Mouse (Mus musculus) limb, embryonic 11.5 days (tissue): ENCODE data around the gene Tmbim1. TPM values are rescaled to one million over a fixed set of nuclear protein-coding genes. Genes with fewer than 3 reads are reported as not detected.
"Not testable (repeated sequence)": the region's sequence is repeated elsewhere in the genome, so short reads cannot be mapped to it uniquely, and the experiment has no call there.

ENCODE experiments used
- ATAC-seq: fragments of 200-750 bp; cut with Nextera tagmentation; 2 replicates; pipeline ENCODE4 v1.8.0; 2017; ENCODE audit warnings: low read depth; ENCODE audit not compliant: insufficient number of reproducible peaks, low FRiP score, low TSS enrichment
- DNase-seq: peaks from one replicate; pipeline ENCODE4 v3.0.0-alpha.2; 2015; ENCODE audit warnings: low spot score
- H3K27ac ChIP-seq: fragments of 300-500 bp; sonication (generic); replicated peaks from 2 replicates; pipeline ENCODE4 v1.5.1; 2014; ENCODE audit warnings: low read depth, mild to moderate bottlenecking, low read length
- H3K27me3 ChIP-seq: fragments of 300-500 bp; sonication (generic); 2 replicates; pipeline ENCODE4 v1.6.1; 2014; ENCODE audit warnings: mild to moderate bottlenecking, low read length, mixed read lengths; ENCODE audit not compliant: control insufficient read depth, insufficient read depth
- H3K36me3 ChIP-seq: fragments of 300-500 bp; sonication (generic); 2 replicates; pipeline ENCODE4 v1.6.1; 2014; ENCODE audit warnings: mild to moderate bottlenecking, low read length, moderate library complexity, mixed read lengths; ENCODE audit not compliant: control insufficient read depth, insufficient read depth
- H3K4me1 ChIP-seq: fragments of 300-500 bp; sonication (generic); 2 replicates; pipeline ENCODE4 v1.6.1; 2014; ENCODE audit warnings: low read length, mixed read lengths; ENCODE audit not compliant: control insufficient read depth, insufficient read depth
- H3K4me2 ChIP-seq: fragments of 300-500 bp; sonication (generic); 2 replicates; pipeline ENCODE4 v1.6.1; 2014; ENCODE audit warnings: low read depth, mild to moderate bottlenecking, moderate library complexity; ENCODE audit not compliant: severe bottlenecking
- H3K4me3 ChIP-seq: fragments of 300-500 bp; sonication (generic); 2 replicates; pipeline ENCODE4 v1.5.1; 2014; ENCODE audit warnings: low read depth, low read length
- H3K9ac ChIP-seq: fragments of 300-500 bp; sonication (generic); 2 replicates; pipeline ENCODE4 v1.6.1; 2014; ENCODE audit warnings: mild to moderate bottlenecking, low read length
- H3K9me3 ChIP-seq: fragments of 300-500 bp; sonication (generic); 2 replicates; pipeline ENCODE4 v1.6.1; 2016; ENCODE audit warnings: low read length; ENCODE audit not compliant: control insufficient read depth
- WGBS: fragments of 180-500 bp; shearing (Covaris S2); extraction: QIAGEN DNeasy Blood & Tissue Kit; methylation state at CpG from one replicate; pipeline ENCODE4 v1.1.7; 2014; 5-methylcytosine and 5-hydroxymethylcytosine counted together
- polyA plus RNA-seq: library from polyadenylated mRNA; unstranded; fragments of >200 nt; fragmentation: Nextera tagmentation; extraction: Ambion mirVana; gene quantifications from 2 replicates; pipeline ENCODE4 v1.2.1, GENCODE M21; 2014

Gene Tmbim1
- polyA plus RNA-seq, 1 experiment from 2014 or later = 10.5 TPM

DNA sequence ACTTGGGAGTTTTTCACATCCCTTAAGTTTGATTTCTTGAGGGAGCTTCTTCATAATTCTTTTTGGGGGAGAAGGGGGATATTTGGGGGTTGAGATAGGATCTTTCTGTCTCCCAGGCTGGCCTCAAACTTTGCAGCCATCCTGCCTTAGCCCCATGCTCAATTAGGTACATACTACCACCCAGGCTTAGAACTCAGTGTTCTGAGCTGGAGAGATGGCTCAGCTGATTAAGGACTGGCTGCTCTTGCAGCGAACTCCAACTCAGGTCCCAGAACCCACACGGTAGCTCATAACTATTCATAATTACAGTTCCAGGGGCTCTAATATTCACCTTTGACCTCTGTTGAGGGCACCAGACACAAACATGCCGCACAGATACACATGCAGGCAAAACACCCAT, 29.2 kb upstream of the Tmbim1 start:
- H3K4me3 ChIP-seq = no peak overlapping the region
- H3K27ac ChIP-seq = no peak overlapping the region
- ATAC-seq = no peak

DNA sequence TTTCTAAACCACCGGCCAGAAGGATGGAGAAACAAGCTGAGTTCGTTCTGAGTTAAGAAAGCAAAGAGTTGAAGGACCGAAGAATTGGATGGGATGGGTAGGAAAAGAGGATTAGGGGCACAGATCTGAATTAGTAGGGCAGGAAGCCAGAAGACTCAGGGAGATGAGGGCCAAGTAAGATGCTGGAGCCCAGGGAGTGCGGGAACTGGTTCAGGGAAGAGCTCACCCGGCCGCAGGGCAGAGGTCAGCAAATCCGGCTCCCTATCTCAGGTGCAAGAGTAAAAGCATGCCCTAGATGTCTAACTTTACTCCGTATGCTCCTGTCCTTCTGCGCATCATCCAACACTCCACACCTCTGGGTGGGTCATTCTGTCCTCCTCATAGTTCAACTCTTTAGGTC, 27.5 kb upstream of the Tmbim1 start:
- H3K9ac ChIP-seq = peak overlapping the region; percentile 53
- H3K4me2 ChIP-seq = peak overlapping the region; percentile 59
- H3K9me3 ChIP-seq = no peaks in the 10 kb centered on the region
- ATAC-seq = no peak
- peaks cover 7% of the 10 kb centered on the region for H3K4me1 ChIP-seq
- WGBS = 4% methylated on average over 9 of the region's 9 CpGs
- no peaks in the 10 kb centered on the region for H3K36me3 ChIP-seq
- peak; percentile 29 for DNase-seq
- H3K4me3 ChIP-seq = peak overlapping the region; percentile 34
- no peak overlapping the region for H3K27ac ChIP-seq
- no peaks in the 10 kb centered on the region for H3K27me3 ChIP-seq

More for the DNA sequence above, 29.2 kb upstream of the Tmbim1 start:
- 69% methylated on average over 3 of the region's 3 CpGs for WGBS
- H3K36me3 ChIP-seq = no peaks in the 10 kb centered on the region
- no peak overlapping the region for H3K4me2 ChIP-seq
- H3K27me3 ChIP-seq = no peaks in the 10 kb centered on the region
- no peak overlapping the region for H3K9ac ChIP-seq
- no peak for DNase-seq
- H3K4me1 ChIP-seq = peaks cover 10% of the 10 kb centered on the region
- H3K9me3 ChIP-seq = no peaks in the 10 kb centered on the region

GRCm38 (mm10) chr1:74332241-74332763, 26.9 kb upstream of the Tmbim1 start:
- H3K9ac ChIP-seq = peak overlapping the region; percentile 53
- ATAC-seq (peak; percentile 95), DNase-seq (peak; percentile 96)
- H3K4me3 ChIP-seq = peak overlapping the region; percentile 34
- H3K4me2 ChIP-seq = peak overlapping the region; percentile 59
- WGBS = under 1% methylated on average over 36 of the region's 36 CpGs
- H3K36me3 ChIP-seq = no peaks in the 10 kb centered on the region
- H3K9me3 ChIP-seq = no peaks in the 10 kb centered on the region
- peaks cover 7% of the 10 kb centered on the region for H3K4me1 ChIP-seq
- H3K27me3 ChIP-seq = no peaks in the 10 kb centered on the region
- no peak overlapping the region for H3K27ac ChIP-seq

- DNase-seq (no peak), ATAC-seq (no peak)
- Histone ChIP-seq H3K27me3 (no peaks in the 10 kb centered on the region), H3K27ac (no peak overlapping the region), H3K36me3 (no peaks in the 10 kb centered on the region), H3K9me3 (no peaks in the 10 kb centered on the region), H3K4me2 (no peak overlapping the region), H3K9ac (no peak overlapping the region), H3K4me1 (peaks cover 7% of the 10 kb centered on the region), H3K4me3 (no peak overlapping the region)
- WGBS = 77% methylated on average over 4 of the region's 4 CpGs
These were observed 25.7 kb upstream of the Tmbim1 start for GRCm38 (mm10) chr1:74331046-74331681.

GRCm38 (mm10) chr1:74329899-74330431, 24.5 kb upstream of the Tmbim1 start:
- no peak for ATAC-seq
- Histone ChIP-seq H3K4me3 (no peak overlapping the region), H3K27ac (no peak overlapping the region), H3K4me1 (peaks cover 7% of the 10 kb centered on the region), H3K4me2 (no peak overlapping the region), H3K36me3 (no peaks in the 10 kb centered on the region), H3K9me3 (no peaks in the 10 kb centered on the region), H3K9ac (no peak overlapping the region), H3K27me3 (no peaks in the 10 kb centered on the region)
- WGBS = 80% methylated on average over 7 of the region's 7 CpGs
- DNase-seq = no peak

DNA sequence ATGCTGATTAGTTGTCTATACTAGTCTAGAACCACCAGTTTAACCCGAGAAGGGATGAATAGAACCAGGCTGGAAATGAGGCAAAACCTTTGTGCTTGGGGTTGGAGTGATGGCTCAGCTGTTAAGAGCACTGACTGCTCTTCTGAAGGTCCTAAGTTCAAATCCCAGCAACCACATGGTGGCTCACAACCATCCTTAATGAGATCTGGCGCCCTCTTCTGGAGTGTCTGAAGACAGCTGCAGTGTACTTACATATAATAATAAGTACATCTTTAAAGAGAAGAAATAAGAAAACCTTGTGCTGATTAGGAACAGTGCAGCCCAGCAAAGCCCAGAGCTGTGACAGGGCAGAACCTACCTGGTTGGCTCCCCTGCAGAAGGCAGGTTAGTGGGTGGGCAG, 21.5 kb upstream of the Tmbim1 start:
- DNase-seq, H3K27ac ChIP-seq, H3K9ac ChIP-seq, H3K9me3 ChIP-seq, H3K36me3 ChIP-seq, ATAC-seq, H3K27me3 ChIP-seq, H3K4me1 ChIP-seq, H3K4me3 ChIP-seq, H3K4me2 ChIP-seq: not testable (repeated sequence)
- 73% methylated on average over 2 of the region's 2 CpGs for WGBS

DNA sequence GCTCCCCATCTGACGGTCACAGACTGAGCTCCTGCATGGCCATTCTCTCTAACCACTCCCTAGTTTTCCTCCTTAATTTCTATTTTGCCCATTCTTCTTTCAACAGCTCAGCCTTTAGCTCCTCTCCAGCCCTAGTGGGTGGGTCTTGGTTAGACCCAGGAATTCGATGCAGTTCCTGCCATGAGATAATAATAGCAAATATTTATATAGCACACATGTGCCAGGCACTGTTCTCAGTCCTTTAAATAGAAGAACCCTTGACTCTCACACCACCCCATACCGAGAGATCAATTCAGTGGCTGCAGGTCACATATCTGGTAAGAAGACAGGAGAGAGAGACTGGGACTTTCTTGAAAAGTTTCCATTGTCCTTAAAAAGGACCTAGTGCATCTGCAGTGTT, 16.0 kb upstream of the Tmbim1 start:
- no peaks in the 10 kb centered on the region for H3K9me3 ChIP-seq
- DNase-seq = no peak
- no peak overlapping the region for H3K4me2 ChIP-seq
- no peaks in the 10 kb centered on the region for H3K36me3 ChIP-seq
- 94% methylated on average over 3 of the region's 3 CpGs for WGBS
- H3K27me3 ChIP-seq = no peaks in the 10 kb centered on the region
- no peak overlapping the region for H3K27ac ChIP-seq
- H3K9ac ChIP-seq = no peak overlapping the region
- ATAC-seq = no peak
- H3K4me1 ChIP-seq = peaks cover 5% of the 10 kb centered on the region; the same call in 1 of the 2 replicates
- H3K4me3 ChIP-seq = no peak overlapping the region

- no peak overlapping the region for H3K4me3 ChIP-seq
- H3K27ac ChIP-seq = no peak overlapping the region
- H3K9ac ChIP-seq = no peak overlapping the region
- no peak overlapping the region for H3K4me2 ChIP-seq
- H3K27me3 ChIP-seq = no peaks in the 10 kb centered on the region
- DNase-seq (no peak), ATAC-seq (no peak)
- 94% methylated on average over 3 of the region's 3 CpGs for WGBS
- no peaks in the 10 kb centered on the region for H3K36me3 ChIP-seq
- H3K4me1 ChIP-seq = peaks cover 5% of the 10 kb centered on the region; the same call in 1 of the 2 replicates
- no peaks in the 10 kb centered on the region for H3K9me3 ChIP-seq
These were observed 13.3 kb upstream of the Tmbim1 start for GRCm38 (mm10) chr1:74318711-74319110.
